Mouse (Mus musculus): Measurements from ENCODE around the gene Derl3.
"Not testable (repeated sequence)": the region's sequence is repeated elsewhere in the genome, so short reads cannot be mapped to it uniquely, and the experiment has no call there.

Gene Derl3

DNA sequence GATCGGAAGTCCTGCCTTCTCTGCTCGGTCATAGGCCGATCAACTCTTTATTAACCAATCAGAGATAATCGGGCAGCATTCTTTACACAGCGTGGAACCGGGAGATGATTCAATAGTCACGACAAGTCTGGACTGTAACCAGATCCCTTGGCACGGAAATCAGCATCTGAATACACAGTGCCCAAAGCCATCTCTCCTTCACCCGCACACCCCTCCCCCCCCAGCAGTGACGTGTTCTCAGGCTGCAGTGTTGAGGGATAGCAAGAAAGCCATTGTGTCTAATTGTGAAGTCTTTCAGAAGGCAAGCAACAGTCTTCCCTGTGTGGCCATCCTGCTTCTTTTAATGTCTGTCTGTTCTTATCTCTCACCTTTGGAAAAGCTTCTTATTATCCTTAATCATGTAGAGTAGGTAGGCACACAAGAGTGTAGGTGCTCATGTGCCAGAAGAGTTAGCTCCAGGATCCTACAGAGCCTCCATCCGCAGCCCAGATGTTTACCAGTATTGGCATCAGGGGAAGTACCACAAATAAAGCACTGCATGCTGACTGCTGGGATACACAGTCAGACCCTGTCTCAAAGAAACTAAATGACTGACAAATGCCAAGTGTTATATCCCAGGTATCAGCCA, 20.2 kb upstream of the Derl3 start:
- DNase-seq (ENCODE audit: low spot score in 2 of 2): peak; percentile 68 to 74

DNA sequence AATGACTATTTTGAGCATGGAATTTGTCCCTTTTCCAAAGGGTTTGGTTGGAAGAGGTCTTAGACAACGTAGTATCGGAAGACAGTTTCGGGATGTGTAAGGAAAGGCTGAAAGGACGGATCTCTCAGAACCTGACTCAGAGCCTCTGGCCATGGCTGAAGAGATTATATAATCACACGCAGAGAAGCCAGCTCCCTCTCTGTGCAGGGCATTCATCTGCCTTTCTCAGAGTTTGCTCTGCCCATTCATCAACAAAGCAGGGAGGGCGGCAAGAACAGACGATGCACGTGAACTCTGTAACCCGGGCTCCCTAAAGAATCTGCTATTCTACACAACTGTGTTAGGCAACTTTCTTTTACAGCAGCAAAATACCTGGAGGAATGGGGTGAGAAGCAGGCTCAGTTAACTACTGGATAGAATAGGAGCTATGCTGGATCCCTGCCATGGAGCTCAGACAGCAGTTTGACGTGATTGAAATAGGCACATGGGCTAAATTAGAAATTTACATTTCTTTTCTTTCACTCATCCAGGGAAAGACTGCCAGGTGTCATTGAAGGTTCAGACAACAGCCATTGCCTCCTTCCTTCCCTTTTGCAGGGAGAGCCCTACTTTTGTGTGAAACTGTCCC, 19.6 kb upstream of the Derl3 start:
- DNase-seq (ENCODE audit: low spot score in 2 of 2): no peak

DNA sequence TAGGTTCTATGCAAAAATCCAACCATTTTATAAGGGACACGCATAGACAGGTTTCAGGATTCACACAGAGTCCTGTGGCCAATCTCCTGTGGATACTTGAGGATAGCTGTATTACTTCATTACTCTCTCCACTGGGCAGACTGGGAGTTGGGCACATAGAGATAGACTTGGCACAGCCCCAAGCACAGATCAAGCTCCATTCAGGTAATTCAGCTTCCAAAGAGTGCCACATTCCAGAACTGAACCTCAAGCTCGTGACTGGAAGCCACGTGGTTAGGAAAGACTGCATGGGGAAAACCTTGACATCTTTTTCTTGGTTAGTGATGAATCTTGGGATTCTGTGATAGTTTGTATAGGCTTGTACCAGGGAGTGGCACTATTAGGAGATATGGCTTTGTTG, 14.4 kb upstream of the Derl3 start:
- DNase-seq (ENCODE audit: low spot score in 2 of 2): no peak

DNA sequence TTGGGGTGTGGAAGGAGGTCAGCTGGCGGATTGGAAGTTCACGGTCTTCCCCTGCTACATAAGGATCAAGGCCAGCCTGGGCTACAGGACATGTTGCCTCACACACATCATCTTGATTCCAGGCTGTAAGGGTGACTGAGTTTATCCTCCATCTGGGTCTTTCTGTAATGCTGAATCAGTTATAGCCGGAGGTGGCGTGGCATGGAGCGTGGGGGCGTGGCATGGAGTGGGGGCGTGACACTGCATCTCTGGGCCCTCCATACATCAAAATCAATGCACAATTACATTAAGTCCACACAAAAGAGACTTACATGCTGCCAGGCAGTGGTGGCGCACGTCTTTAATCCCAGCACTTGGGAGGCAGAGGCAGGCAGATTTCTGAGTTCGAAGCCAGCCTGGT, 12.9 kb upstream of the Derl3 start:
- no peak for DNase-seq (ENCODE audit: low spot score in 2 of 2)

DNA sequence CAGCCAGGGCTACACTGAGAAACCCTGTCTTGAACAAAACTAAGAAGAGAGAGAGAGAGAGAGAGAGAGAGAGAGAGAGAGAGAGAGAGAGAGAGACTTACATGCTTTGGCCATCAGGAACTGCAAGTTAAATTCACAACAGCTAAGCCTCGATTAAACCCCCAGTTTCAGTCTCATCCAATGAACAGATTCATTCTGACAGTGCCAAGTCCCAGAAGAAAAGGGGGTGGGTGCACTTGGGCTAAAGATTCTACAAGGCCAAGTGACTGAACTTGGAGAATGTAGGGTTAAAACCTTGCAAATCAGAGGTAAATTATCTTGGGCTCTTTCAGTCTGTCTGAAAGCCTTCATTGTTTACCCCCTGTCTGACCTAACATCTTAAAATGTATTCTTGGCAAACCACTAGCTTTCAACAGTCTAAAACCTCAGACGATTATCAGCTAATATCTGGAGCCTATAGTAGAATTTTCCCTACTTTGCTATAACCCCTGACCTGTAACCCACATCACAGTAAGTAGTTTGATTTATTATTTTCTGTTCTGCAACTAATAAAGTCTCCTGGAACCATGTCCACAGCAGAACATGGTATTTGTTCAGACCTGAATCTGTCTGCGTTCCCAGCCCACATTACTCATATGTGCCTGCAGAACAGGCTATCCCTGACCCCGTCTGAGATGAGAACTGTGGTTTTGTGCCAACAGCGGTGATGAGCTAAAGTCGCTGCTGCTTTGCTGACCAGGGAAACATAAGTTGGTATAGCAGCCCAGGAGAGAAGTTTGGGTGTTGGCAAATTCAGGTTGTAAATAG, 12.2 kb upstream of the Derl3 start:
- no peak for DNase-seq (ENCODE audit: low spot score in 2 of 2)

DNA sequence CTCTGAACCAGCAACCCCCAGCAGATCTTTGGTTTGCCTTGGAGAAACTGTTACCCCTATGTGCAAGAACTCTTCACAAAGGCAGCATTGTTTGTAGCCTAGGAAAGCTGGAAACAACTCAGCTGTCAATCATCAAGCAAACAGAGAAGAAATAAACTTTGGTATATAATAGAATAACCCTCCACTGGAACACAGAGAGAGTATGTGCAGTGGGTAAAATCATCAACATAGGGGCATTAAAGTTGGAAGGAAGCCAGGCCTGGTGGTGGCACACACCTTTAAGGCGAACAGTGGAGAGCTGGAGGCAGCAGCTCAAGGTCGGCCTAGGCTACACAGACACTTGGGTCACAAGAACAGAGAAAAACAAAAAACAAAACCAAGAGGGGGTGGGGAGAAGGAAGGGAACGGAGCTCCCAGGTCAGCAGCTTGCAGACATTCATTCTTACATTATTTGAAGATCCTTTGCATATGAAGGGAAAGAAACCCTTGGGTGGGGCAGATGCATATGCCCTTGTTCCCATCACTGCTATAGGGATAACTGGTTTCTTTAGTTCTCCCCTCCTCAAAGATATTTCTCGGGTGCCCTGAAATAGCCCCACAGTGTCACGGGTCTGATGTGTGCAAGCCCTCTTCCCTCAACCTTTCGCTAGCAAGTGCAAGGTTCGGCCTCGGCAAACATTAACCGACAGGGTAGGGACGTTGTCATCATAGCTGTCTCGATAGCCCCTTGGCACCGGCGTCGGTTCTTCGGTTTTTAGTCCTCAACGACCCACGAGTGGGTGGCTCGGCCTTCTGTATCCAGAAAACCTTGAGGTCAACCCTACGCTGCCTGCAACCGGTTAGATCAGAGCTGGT, 11.4 kb upstream of the Derl3 start:
- DNase-seq (ENCODE audit: low spot score in 2 of 2): no peak

DNA sequence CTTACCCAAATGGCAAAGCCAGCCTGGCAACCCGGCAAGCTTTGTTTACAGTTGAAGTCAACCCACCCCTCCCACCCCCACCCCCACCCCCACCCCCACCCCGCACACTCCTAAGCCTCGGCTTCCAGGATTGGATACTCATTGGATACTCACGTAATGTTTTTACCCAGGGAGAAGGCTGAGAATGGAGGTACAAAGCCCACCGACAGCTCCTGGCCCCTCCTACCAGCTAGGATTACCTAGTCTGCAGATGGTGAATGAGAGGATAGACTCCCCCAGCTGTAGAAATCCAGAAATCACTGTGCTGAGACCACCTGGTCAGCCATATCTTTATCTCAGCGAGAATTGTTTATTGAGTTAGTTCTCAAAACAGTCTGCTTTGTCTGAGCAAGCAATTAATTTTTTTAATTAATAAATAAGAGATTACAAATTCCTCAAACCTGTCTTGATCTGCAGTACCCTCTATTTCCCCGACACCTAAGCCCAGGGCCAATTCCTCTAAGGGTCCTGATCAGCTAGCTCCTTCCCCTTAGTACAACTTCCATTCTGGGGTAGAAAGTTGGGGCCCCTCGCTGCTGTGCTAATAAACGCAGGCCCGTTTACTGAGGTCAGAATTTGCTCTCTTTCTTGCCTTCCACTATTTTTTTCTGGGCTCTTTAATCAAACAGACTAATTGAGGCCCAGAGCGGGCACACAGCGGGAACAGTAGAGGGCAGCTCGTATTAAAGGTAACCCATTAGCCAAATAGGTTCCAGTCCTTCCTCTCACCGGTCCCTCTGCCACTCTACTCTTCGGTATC, 10.6 kb upstream of the Derl3 start:
- DNase-seq (ENCODE audit: low spot score in 2 of 2): no peak

DNA sequence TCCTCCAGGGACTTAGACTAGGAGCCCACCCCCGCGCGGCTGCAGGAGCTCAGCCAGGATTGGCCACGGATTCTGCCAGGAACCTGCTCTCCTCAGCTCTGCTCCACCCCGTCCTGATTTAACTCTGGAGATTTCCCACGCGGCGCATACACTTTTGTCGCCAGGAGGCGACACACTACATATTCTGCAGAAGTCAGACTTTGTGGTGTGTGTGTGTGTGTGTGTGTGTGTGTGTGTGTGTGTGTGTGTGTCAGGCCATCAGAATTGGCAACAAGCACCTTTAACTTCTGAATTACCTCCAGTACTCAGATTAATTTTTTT, 10.0 kb upstream of the Derl3 start:
- peak; percentile 73 to 82 for DNase-seq (ENCODE audit: low spot score in 2 of 2)

DNA sequence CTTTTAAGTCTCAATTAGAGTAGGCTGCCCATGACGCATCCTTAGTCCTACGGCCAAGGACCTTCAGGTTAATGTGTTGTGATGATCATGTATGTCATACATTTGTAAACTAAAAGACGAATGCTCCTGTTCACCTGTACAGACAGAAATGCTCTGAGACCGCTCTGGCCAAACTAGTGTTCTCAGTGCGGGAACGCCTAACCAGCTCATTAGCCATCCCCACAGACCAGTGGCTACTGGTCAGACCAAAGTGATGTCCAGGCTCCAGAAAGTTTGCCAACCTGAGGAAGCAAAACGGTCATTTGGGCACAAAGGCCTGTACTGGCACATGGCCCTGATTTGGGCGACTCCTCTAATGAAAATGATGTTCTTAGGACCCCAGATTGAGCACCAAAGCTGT, 8.5 kb upstream of the Derl3 start:
- no peak for DNase-seq (ENCODE audit: low spot score in 2 of 2)

DNA sequence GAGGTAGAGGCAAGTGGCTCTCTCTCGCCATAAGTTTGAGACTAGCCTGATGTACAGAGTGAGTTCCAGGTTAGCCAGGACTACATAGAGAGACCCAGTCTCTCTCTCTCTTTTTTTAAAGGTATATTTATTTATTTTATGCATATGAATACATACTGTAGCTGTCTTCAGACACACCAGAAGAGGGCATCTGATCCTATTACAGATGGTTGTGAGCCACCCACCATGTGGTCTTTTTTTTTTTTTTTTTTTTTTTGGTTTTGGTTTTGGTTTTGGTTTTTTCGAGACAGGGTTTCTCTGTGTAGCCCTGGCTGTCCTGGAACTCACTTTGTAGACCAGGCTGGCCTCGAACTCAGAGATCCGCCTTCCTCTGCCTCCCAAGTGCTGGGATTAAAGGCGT, 5.7 kb upstream of the Derl3 start:
- DNase-seq (ENCODE audit: low spot score in 2 of 2): not testable (repeated sequence)

DNA sequence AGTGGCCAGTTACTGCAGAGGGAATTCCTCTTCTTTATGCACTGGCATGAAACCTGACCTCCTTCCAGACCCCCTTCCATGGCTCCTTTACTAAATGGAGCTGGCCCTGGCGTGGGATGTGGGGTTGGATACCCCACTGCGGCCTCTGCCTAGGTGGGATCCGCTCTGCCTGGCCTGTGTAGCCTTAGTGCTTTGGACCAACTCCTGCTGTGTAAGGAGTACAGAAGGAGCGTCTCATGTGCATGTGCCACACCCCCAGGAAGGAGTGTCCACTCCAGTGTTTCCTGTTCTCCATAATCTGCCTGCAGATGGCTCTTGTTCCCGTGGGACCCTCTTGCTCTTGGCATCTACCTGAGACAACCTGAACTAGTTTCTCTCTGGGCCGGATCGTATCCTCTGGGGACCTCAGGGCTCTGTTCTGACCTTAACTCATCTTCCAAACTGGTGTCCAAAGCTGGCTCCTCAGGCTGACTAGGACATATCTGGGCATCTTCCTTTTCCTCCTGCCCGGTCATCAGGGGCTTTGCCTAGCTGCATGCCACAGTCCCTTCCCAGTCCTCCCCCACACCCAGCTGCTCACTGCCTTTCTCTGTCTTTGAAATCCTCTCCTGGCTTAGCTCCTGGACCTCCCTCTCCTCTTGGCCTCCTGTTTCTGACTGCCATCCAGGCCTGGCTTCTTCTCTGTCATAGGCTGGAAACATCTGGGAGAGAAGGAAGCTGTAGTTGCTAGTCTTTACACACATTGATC, 3.6 kb upstream of the Derl3 start:
- no peak for DNase-seq (ENCODE audit: low spot score in 2 of 2)

DNA sequence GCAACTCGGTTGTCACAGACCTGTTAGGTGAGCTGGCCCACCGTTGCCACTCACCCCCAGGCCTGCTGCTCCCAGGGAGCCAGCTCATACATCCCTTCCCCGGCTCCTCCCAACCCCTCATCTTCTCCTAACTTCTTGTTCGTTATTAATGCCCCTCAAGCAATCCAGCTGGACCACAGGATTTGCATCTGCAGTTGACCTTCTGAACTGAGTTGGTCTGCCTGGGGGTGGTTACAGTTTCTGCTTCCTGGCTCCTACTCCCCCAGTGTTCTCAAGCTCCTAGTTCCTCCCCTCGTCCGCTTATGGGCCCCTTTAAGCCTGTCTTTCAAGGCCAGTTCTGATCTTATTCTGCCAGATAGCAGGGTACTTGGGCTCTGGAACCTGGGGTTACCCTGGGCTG, 1.4 kb downstream of the Derl3 start:
- no peak for DNase-seq (ENCODE audit: low spot score in 2 of 2)

DNA sequence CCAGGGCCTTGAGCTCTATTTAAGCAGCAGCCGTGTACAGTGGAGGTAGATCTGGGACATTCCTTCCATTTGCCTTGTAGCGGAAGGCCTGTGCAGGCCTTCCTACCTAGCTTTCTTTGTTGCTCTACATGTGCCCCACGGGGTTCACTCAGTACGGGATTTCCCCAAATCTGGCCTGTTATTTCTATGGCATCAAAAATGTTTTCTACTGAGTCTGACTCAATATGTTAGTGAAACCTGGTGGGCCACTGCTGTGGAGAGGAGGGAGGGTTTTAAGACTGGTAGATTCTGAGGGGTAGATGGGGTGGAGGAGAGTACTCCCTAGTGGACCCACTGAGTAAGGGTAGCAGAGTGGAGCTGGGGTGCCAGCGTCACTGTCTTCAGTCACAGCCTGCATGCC, 2.5 kb downstream of the Derl3 start:
- no peak for DNase-seq (ENCODE audit: low spot score in 2 of 2)

DNA sequence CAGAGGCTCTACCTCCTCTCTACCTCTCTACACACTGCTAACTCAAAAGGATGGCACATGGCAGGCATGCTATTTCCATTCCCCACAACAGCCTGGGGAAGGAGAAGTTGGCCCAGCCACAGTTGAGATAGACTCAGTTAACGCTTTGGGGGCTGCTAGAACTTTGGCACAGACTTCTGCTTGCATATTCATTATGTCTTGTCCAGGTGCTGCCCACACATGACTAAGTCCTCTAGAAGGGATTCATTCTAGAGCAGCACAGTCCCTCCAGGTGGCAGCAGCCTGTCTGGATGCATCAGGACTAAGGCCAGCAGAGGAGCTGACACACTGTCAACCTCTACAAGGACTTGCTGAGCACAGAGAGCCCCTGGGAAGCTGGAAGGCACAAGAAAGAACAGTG, 3.0 kb downstream of the Derl3 start:
- no peak for DNase-seq (ENCODE audit: low spot score in 2 of 2)

DNA sequence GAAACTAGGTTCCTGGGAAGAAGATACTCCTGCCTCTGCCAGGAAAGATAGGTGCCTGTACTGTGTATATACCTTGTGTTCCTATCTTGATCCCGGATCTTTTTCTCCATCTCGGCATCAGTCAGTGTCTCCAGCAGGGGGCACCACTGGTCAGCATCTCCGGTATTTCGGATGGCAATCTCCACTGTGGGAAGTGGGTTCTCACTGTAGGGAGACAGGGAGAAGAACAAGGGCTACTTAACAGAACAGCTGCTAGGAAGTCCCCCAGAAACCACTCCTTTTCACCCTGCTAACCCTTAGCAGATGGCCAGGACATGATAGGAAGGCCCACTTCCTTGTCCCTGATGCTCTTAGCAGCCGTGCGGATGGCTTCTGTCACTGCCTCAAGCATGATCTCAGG, 4.2 kb downstream of the Derl3 start:
- DNase-seq (ENCODE audit: low spot score in 2 of 2): peak in 1 of 2 experiments; percentile 58

DNA sequence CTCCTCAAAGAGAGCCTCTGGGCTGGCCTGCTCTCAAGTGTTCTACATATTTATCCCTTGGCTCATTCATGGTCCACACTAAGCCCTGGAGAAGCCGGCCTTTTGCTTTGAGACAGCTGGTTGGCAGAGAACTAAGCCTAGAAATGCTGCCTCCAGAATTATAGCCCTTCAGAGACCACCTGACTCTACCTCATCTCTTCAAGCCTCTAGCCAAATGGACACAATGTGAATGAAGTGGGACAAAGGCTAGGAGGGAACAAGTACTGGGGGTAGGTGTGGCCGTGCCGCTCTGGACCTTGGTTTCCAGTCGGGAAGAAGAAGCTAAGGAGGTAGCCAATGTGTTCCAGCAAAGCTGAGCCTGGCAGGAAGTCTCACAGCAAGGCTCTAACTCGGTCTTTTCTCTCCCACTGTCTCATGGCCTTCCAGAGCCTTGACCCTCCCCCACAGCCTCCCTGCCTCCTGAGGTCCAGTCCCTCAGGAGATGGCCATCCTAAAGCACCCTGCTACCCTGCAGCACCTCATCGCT, 4.9 kb downstream of the Derl3 start:
- DNase-seq (ENCODE audit: low spot score in 2 of 2): no peak

DNA sequence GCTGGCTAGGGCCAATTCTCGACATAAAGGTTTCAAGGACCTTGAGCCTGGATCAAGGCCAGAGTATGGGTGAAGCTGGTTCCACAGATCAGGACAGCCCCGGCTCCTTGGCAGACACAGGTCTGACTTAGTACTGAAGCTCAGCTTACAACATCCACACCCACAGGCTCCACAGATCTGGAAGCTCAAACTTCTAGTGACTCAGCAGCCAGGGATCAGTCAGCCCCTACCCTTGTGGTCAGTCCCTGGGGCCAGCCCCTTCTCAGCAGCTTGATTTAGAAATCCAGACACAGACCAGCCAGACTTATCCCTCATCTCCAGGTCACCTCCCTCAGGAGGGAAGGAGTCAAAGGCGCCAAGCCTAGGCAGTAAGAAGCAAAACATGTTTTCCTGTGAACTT, 5.6 kb downstream of the Derl3 start:
- DNase-seq (ENCODE audit: low spot score in 2 of 2): no peak

DNA sequence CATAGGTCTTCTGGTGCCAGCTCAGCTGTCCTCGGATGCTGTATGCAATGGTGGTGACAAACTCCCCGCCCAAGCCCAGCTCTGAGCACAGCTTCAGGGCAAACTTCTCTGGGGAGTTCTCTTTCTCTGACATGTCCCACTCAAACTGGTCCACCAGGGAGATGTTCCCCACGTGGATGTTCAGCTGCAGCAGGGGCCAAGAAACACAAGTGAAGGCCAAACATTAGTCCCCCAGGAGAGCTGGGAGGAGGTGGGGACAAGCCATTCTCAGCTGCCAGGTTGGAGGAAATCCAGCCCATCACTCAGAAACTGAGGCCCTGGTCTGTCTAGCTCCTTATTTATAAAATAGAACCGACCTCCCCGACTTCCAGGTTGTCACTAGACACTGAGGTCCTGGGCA, 11.2 kb downstream of the Derl3 start:
- no peak for DNase-seq (ENCODE audit: low spot score in 2 of 2)

DNA sequence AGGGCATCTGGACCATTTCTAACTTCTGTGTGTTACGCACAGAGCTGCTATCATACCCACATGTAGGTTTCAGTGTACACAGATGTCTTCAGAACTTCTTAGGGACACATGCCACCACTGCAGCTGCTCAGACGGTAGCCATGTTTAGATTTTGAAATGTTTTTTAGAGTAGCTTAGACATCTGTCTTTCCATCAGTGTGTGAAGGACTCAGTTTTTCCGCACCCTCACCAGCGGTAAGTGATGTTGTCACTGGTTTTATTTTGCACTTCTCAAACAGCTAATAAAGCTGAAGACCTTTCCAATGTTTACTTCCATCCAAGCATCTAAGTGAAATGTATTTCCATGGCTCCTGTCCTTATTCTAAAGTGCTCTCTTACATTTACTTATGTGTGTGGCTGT, 13.7 kb downstream of the Derl3 start:
- no peak for DNase-seq (ENCODE audit: low spot score in 2 of 2)

DNA sequence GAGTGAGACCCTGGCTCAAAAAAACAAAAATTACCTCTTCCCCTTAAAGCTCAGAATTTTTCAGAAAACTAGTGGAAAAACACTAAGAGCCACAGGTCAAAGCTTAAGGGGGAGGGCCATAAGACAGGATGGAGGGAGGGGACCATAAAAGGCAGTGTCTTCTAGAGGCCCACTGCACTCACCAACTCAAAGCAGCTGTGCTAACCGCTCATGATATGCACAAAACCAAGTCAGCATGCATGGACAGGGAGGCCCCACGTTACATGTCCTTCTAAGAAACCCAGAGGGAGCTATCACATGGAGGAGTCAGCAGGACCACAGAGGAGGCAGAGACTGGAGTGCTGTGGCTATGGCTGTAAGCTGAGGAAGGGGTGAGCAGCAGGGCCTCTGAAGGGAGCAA, 17.5 kb downstream of the Derl3 start:
- no peak for DNase-seq (ENCODE audit: low spot score in 2 of 2)
